Mouse (Mus musculus): ENCODE data around the gene Soat2.

Gene Soat2

GRCm38 (mm10) chr15:102150301-102151135, at the start of gene Soat2:
TSS of gene Soat2 (plus strand) at chr15:102150526.
- in situ Hi-C loops (cut with MboI): no loop called here

DNA sequence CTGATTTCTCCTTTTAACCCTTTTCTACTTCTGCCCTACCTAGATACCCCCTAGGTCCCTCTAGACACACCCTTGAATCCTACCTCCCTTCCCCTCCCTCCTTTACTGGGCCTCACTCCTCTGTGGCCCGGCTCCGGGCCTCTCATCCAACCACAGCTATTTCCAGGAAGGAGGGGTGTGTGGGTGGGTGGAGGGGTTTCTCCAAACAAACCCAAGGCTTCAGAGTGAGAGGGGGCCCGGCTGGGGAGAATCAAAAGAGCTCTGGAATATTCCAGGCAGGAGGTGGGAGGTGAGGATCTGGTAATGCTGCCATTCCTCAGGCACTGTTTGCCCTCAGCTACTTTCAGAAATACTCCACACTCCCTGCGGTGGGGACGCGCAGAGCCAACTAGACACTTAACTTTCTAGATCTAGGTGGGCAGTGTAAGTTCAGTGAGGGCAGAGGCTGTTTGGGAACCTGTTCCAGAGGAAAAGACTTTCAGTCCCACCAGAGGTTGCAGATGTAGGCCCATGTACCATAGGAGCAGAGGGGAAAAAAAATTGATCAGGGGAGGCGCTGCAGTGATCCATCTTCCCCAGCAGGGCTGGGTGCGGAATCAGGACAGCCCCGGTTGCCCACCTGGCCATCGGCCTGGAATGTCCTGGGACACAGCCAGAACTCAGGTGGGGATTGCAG, 49.2 kb upstream of the Soat2 start:
- in situ Hi-C loops (cut with MboI): no loop called here

- in situ Hi-C loops (cut with MboI): no loop called here
These were observed 48.4 kb upstream of the Soat2 start for GRCm38 (mm10) chr15:102101672-102102541.

DNA sequence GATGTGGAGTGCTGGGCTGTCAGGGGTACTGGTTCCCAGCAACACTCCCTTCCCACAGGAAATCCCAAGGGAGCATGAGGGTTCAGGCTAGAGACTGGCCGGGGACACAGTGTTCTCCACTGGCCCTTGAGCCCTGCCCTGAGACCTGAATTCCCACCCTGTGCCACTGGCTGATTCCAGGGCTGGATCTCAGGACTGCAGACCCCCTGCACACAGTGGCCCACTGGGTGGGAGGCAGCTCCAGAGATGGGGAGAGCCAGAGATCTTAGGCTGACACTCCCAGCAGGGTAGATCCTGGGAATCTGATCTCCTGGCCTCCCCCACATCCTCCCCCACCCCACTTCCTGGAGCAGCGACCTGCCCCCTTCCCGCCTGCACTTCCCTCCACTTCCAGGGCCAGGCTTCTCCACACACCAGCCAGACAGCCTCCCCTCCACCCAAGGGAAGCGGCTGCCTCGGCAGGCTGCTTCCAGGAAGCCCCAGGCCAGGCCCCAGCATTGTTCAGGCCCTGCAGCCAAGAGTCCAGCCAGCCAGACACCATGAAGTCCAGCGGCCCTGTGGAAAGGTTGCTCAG, 47.7 kb upstream of the Soat2 start:
- in situ Hi-C loops (cut with MboI): no loop called here

DNA sequence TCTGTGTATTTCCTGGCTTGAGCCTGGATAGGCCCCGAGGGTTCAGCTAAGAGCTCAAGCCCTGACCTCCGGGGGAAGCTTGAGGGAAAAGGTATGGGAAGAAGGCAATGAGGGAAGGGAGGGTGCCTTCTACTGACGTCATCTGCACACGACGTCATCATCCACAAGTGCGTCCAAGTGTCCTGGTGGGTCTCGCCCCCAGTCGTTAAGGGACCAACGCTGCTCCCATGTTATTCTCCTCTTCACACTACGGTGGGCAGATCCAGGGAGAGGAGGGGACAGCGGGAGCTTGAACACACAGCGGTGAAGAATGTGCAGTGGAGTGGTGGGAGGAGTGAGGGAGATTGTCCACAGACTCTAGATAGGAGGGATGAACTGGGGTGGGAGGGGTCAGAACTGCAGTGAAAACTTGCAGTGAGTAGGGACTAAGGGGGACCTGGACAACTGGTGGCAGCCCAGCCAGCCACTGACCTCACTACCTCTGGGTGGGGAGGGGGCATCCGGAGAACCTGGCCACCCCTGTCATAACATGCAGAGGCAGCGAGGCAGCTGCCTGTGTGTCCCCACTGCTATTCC, 46.9 kb upstream of the Soat2 start:
- in situ Hi-C loops (cut with MboI): no loop called here

DNA sequence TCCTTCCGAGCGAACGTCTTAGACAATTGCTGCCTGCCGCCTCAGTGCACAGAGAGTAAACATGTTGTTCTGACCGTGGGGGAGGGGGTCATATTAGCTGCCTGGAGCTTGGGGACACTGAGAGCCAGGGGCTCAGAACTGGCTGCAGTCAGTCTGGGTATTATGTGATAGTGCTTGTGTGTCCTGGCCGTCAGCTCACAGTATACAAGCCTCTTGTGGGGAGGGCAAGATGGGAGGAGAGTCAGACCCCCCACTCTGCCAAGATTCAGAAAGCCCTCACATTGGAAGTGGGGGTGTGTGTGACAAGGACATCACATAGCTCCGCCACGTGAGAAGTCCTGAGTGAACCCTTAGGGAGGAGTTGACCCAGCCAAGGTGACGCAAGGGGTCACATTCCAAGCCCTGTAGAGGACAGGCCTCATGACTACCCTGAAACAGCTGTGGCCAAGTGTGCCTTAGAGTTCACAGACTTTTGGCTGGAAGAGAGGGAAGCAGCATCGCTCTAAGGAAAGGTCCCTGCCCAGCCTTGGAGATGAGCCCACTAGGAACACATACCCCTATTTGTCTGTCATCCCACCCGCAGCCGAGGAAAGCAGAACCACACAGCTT, 46.3 kb upstream of the Soat2 start:
- in situ Hi-C loops (cut with MboI): no loop called here

DNA sequence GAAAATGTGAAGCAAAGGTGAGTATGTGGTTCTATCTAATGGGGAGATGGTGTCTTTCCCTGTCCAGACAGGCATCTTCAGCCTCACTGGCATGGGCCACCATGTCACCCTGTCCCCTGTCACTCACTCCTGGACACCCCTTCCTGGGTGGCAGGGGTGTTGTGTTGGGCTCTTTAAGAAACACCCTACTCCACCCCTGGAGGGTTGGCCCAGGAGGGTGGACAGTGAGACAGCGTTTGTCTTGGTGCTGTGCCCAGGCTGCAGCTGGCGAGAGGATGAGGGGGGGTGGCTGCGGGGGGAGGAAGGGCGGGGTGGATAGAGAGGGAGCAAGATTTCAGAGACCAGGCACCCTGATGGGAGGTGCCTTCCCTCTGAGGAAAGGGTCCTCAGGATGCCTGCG, 45.0 kb upstream of the Soat2 start:
- in situ Hi-C loops (cut with MboI): no loop called here

- in situ Hi-C loops (cut with MboI): no loop called here
These were observed 44.3 kb upstream of the Soat2 start for GRCm38 (mm10) chr15:102105764-102106730.

DNA sequence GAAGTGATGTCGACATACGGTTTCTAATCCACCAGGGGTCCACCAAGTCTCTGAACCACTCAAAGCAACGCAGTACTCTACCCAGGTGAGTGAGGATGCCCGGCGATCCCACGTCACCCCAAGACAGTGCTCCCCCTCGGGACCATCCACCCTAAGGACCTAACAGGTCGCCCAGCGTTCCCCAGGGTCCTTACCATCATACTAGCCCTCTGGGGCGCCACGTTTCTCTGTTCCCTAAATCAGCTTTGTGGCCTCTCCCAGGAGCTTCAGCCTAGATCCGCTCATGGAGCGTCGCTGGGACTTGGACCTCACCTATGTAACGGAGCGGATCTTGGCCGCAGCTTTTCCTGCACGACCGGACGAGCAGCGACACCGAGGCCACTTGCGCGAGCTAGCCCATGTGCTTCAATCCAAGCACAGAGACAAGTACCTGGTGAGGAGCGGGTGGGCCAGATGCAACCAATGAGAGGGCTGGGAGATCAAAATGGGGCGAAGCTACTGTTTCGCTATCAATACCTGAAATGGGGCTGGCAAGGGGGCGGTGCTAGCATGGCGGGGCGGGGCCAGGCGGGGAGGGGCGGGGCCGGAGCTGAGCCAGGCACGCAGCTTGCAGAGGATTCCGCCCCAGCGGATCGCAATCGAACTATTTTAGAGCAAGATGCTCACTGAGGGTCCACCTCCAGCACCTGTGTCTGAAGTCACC, 43.4 kb upstream of the Soat2 start:
- in situ Hi-C loops (cut with MboI): no loop called here

- in situ Hi-C loops (cut with MboI): no loop called here
These were observed 42.4 kb upstream of the Soat2 start for GRCm38 (mm10) chr15:102107689-102108573.

- in situ Hi-C loops (cut with MboI): no loop called here
These were observed 41.4 kb upstream of the Soat2 start for GRCm38 (mm10) chr15:102108651-102109525.

DNA sequence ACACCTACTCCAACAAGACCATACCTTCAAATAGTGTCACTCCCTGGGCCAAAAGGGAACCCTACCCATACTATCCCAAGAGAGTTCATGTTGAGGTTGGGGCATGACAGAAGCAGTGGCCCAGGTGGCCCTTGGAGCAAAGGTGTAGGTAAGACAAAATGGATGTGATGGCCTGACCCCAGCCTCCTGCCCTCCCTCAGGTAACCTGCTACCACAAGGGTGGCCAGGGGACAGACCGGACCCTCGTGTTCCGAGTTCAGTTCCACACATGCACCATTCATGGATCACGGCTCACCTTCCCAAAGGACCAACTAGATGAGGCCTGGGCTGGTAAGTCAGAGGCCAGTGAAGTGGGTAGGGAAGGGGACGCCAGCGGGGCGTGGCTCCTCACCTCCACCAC, 40.1 kb upstream of the Soat2 start:
- in situ Hi-C loops (cut with MboI): no loop called here

GRCm38 (mm10) chr15:102110701-102111494, 39.4 kb upstream of the Soat2 start:
- in situ Hi-C loops (cut with MboI): no loop called here

- in situ Hi-C loops (cut with MboI): no loop called here
These were observed 38.9 kb upstream of the Soat2 start for GRCm38 (mm10) chr15:102111495-102111829.

DNA sequence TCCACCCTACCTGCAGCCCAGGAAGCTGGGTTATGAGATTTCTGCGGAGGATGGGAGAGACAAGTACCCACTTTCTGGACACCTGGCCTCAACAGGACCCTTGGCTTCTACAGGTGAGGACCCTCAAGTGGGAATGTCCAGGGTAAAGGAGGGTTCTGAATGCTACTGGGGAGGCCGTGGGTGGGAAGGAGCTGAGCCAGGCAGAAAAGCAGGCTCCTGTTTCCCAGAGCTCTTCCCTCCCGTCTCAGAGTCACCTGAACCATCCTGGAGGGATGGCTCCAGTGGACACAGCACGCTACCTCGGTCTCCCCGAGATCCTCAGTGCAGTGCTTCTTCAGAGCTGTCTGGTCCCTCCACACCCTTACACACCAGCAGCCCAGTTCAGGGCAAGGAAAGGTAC, 38.1 kb upstream of the Soat2 start:
- in situ Hi-C loops (cut with MboI): no loop called here

GRCm38 (mm10) chr15:102112827-102113226, 37.5 kb upstream of the Soat2 start:
- in situ Hi-C loops (cut with MboI): no loop called here

DNA sequence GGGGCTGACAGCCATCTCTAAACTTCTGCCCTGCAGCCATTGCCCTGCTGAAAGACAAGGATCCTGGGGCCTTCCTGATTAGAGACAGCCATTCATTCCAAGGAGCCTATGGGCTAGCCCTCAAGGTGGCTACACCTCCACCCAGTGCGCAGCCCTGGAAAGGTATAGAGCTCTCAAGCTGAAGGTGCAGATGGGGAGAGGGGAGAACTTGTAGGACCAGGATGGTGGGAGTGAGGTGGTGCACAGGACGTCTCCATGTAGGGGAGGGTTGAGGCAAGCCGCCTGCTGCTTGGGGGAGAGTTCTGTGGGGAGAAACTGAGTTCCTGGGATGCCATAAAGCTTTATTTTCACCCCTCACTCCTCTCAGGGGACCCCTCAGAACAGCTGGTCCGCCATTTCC, 36.7 kb upstream of the Soat2 start:
- in situ Hi-C loops (cut with MboI): no loop called here

Data from mature B cell (primary cell).